Mouse (Mus musculus) MEL (cell line): Measurements from ENCODE around the gene Naa80.

ENCODE experiments used
- CTCF ChIP-seq, 3 experiments: IDR thresholded peaks in 2 of 3; conservative IDR thresholded peaks in 1 of 3; 2 replicates each; pipeline ENCODE4 v1.5.1; 2011 to 2012; ENCODE audit warnings: low read length in 3 of 3, low read depth in 2 of 3, mild to moderate bottlenecking in 2 of 3, improper control_type of control experiment in 1 of 3, inconsistent platforms in 1 of 3, mixed read lengths in 1 of 3, moderate library complexity in 1 of 3; ENCODE audit not compliant: control insufficient read depth in 1 of 3, insufficient read depth in 1 of 3, poor library complexity in 1 of 3, severe bottlenecking in 1 of 3
- E2F4 ChIP-seq: IDR thresholded peaks from 2 replicates; pipeline ENCODE4 v1.6.1; 2011; ENCODE audit warnings: low read depth, low read length, improper control_type of control experiment, borderline replicate concordance
- ELF1 ChIP-seq: IDR thresholded peaks from 2 replicates; pipeline ENCODE4 v1.6.1; 2014; ENCODE audit warnings: low read depth, mild to moderate bottlenecking, inconsistent platforms, low read length, improper control_type of control experiment, moderate library complexity
- EP300 ChIP-seq, 2 experiments: IDR thresholded peaks; 2 replicates each; pipeline ENCODE4 v1.6.1; 2011; ENCODE audit warnings: improper control_type of control experiment in 2 of 2, low read length in 2 of 2, low read depth in 1 of 2, mild to moderate bottlenecking in 1 of 2
- ETS1 ChIP-seq: IDR thresholded peaks from 2 replicates; pipeline ENCODE4 v1.6.1; 2012; ENCODE audit warnings: low read depth, mild to moderate bottlenecking, inconsistent platforms, low read length, improper control_type of control experiment, moderate library complexity
- HCFC1 ChIP-seq: IDR thresholded peaks from 2 replicates; pipeline ENCODE4 v1.6.1; 2012; ENCODE audit warnings: low read depth, mild to moderate bottlenecking, inconsistent platforms, low read length, improper control_type of control experiment, moderate library complexity
- MAX ChIP-seq: IDR thresholded peaks from 2 replicates; pipeline ENCODE4 v1.6.1; 2011; ENCODE audit warnings: low read length, improper control_type of control experiment
- POLR2A ChIP-seq, 2 experiments: IDR thresholded peaks; 2 replicates each; pipeline ENCODE4 v1.6.1; 2011 to 2012; ENCODE audit warnings: low read length in 2 of 2, mild to moderate bottlenecking in 2 of 2, control low read depth in 1 of 2, improper control_type of control experiment in 1 of 2, low read depth in 1 of 2, moderate library complexity in 1 of 2; ENCODE audit not compliant: control insufficient read depth in 1 of 2, insufficient read depth in 1 of 2, poor library complexity in 1 of 2
- POLR2AphosphoS2 ChIP-seq: IDR thresholded peaks from 2 replicates; pipeline ENCODE4 v1.6.1; 2011; ENCODE audit warnings: low read length, improper control_type of control experiment
- POLR2AphosphoS5 ChIP-seq: IDR thresholded peaks from 2 replicates; pipeline ENCODE4 v1.6.1; 2012; ENCODE audit warnings: low read depth, borderline replicate concordance, mild to moderate bottlenecking, inconsistent platforms, low read length, moderate library complexity, mixed read lengths
- RCOR1 ChIP-seq: IDR thresholded peaks from 2 replicates; pipeline ENCODE4 v1.6.1; 2012; ENCODE audit warnings: low read depth, mild to moderate bottlenecking, inconsistent platforms, low read length, improper control_type of control experiment
- UBTF ChIP-seq: IDR thresholded peaks from 2 replicates; pipeline ENCODE4 v1.6.1; 2012; ENCODE audit warnings: low read depth, mild to moderate bottlenecking, inconsistent platforms, low read length, improper control_type of control experiment, moderate library complexity, borderline replicate concordance; ENCODE audit not compliant: insufficient read depth
- USF1 ChIP-seq: IDR thresholded peaks from 2 replicates; pipeline ENCODE4 v1.6.1; 2014; ENCODE audit warnings: low read depth, mild to moderate bottlenecking, inconsistent platforms, low read length, improper control_type of control experiment, moderate library complexity
- ZMIZ1 ChIP-seq: IDR thresholded peaks from 2 replicates; pipeline ENCODE4 v1.6.1; 2012; ENCODE audit warnings: low read depth, mild to moderate bottlenecking, inconsistent platforms, low read length, improper control_type of control experiment, moderate library complexity

DNA sequence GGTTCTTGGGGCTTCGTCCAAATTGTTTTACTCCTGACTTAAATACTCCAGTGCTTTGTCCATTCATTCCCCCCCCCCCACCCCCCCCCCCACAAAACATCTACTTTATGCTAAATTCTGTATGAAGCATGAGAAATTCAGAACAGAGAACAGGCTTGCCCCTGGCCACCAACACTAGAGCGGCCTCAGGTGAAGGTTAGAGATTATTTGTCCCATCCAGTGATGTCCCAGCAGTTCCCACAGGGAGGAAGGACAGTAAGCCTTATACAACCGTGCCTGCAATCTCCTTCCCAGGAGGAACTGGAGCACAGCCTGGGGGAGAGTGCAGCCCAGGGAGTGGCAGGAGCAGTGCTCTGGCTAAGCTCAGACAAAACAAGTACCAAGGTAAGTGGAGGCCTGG is at the start of gene Naa80:
- no peak for TF ChIP-seq EP300 (IDR thresholded peaks at IDR 0.05; ENCODE audit: low read depth in 1 of 2, low read length in 2 of 2)
- TF ChIP-seq CTCF (IDR thresholded peaks at IDR 0.05 in 2 of 3, conservative IDR thresholded peaks at IDR 0.05 in 1 of 3; ENCODE audit: control insufficient read depth in 1 of 3, insufficient read depth in 1 of 3, low read depth in 2 of 3, low read length in 3 of 3, poor library complexity in 1 of 3, severe bottlenecking in 1 of 3) = no peak
- no peak for TF ChIP-seq ZMIZ1
- no peak for TF ChIP-seq POLR2A (IDR thresholded peaks at IDR 0.05; ENCODE audit: control insufficient read depth in 1 of 2, insufficient read depth in 1 of 2, low read depth in 1 of 2, low read length in 2 of 2, poor library complexity in 1 of 2)
- no peak for TF ChIP-seq POLR2AphosphoS5
- TF ChIP-seq ETS1 = no peak
- no peak for TF ChIP-seq HCFC1
- no peak for TF ChIP-seq ELF1
- TF ChIP-seq E2F4 = no peak
- no peak for TF ChIP-seq POLR2AphosphoS2
- TF ChIP-seq MAX = no peak
- TF ChIP-seq USF1 = no peak
- no peak for TF ChIP-seq RCOR1
- TF ChIP-seq UBTF = no peak
